Mouse (Mus musculus): ENCODE measurements around the gene Tmem156. TPM values are rescaled to one million over a fixed set of nuclear protein-coding genes. Genes with fewer than 3 reads are reported as not detected.
A peak's percentile ranks its signal among the peaks of the same experiment; 100 is the strongest.

Tmem156 gene
- total RNA-seq, 2 experiments from 2014 or later: 0.40 to 0.69 TPM

DNA sequence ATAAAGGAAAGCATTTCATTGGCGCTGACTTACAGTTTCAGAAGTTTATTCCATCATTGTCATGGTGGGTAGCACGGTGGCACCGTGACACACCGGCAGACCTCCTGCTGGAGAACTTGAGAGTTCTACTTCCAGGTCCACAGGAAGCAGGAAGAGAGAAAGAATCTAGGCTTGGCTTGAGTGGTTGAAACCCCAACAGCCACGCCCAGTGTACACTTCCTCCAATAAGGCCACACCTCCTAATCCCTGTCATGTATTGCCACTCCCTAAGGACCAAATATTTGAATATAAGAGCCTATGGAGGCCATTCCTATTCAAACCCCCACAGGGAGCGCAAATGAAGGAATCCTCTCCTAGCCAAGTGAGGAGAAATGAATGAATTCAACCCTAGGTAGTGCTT, 34.3 kb downstream of the Tmem156 start:
- DNase-seq (ENCODE audit: extremely low spot score in 1 of 2, low spot score in 1 of 2): no peak

DNA sequence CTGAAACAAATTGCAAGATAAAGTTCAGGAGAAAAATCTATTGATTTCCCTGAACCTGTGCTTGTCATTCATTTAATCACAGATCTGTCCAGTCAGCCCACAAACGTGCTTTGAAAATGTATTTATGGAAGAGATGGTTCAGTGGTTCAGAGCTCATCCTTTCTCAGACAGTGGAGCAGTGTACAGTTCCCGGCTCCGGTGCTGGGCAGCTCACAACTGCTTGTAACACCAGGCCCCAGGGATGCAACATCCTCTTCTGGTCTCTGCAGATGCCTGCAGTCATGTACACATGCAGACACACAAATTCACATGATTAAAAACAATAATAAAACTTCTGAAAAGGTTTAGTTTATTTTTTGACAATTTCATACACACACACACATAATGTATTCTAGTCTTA, 40.4 kb downstream of the Tmem156 start:
- DNase-seq (ENCODE audit: extremely low spot score in 1 of 2, low spot score in 1 of 2): no peak

DNA sequence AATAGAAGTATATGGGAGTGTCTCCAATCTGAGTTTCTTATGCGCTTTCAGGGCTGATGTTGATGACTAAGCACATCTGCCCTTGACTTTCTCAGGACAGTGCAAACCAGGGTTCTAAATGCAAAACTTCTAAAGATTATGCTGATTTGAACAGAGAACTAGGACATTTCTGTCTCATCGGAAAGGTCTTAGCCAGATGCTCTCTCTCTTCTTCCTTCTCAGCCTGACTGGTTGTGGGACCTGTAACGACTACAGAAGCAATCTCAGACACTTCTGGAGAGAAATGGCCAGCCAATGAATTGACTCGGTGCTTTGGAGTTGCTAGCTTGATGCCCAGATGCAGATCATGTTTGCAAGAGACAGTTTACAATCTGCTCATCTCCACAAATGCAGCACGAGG, 42.1 kb downstream of the Tmem156 start:
- no peak for DNase-seq (ENCODE audit: extremely low spot score in 1 of 2, low spot score in 1 of 2)

- DNase-seq (ENCODE audit: extremely low spot score in 1 of 2, low spot score in 1 of 2): no peak
Observed at GRCm38 (mm10) chr5:65047285-65047855, 44.6 kb downstream of the Tmem156 start.

- DNase-seq (ENCODE audit: extremely low spot score in 1 of 2, low spot score in 1 of 2): no peak
Observed at GRCm38 (mm10) chr5:65046442-65047284, 45.3 kb downstream of the Tmem156 start.

DNA sequence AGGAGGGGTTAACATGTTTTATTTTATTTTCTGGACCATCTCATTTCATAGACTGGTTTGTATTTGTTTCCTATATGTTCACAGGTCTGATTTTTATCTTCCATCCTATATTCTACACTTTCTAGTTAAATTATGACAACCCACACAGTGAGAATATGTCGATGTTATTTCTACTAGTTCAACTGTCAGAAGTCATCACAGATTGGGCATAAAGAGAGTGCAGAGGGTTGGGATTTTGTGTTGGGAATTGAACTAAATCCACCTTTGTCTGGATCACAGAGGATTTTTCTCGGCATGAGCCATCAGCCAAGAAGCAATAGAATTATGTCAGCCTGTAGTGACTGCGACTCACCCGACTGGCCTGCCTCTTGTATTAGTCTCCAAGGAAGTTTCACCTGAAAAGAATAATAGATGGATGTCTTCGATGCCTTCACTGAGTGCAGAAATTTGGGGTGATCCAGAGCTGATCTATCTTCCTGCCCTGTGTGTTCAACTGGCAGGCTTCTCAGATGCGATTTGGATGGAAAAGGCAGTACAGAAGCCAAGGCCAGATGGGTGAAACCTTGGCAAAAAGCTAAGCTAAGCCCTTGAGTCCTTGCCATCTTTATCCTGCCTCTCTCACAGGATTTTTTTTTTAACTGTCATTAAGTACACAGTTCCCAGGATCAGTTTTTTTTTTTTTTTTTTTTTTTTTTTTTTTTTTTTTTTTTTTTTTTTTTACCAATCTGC, 46.1 kb downstream of the Tmem156 start:
- no peak for DNase-seq (ENCODE audit: extremely low spot score in 1 of 2, low spot score in 1 of 2)

GRCm38 (mm10) chr5:65043407-65043895, 48.5 kb downstream of the Tmem156 start:
- no peak for DNase-seq (ENCODE audit: extremely low spot score in 1 of 2, low spot score in 1 of 2)

DNA sequence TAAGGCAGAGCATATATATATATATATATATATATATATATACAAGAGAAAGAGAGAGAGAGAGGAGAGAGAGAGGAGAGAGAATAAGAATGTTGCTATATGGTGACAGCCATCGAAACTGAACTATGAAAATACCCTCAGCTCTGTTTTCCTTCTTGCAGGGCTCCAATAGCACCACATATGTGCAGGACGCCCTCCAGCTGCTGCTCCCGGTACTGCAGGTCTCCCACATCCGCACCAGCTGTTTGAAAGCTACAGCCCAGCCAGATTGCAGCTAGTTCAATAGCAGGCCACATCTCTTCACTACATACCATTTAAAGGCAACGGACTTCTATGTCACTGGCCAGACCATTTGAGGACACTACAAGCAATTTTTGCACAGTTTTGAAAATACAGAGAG, 51.5 kb downstream of the Tmem156 start:
- DNase-seq (ENCODE audit: extremely low spot score in 1 of 2, low spot score in 1 of 2): peak in 1 of 2 experiments; percentile 25

- DNase-seq (ENCODE audit: extremely low spot score in 1 of 2, low spot score in 1 of 2): no peak
Observed at GRCm38 (mm10) chr5:65038811-65039571, 52.9 kb downstream of the Tmem156 start.

DNA sequence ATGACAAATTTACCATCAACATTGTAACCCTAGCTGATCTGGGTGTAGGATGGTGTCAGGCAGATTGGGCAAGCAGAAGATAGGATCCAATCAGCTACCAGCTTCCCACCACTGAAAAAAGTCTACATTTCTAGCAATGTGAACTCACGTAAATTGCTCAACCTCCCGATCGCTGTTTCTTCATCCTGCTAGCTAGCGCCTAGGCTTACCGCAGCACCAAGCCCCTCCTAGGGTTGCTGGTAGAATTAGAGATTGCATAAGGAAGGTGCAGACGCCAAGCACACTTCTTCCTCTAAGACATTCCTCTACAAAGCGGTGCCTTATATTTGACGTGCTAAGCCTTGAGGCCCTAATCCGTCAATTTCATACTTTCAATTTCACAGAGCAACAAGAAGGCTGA, 53.6 kb downstream of the Tmem156 start:
- DNase-seq (ENCODE audit: extremely low spot score in 1 of 2, low spot score in 1 of 2): no peak

DNA sequence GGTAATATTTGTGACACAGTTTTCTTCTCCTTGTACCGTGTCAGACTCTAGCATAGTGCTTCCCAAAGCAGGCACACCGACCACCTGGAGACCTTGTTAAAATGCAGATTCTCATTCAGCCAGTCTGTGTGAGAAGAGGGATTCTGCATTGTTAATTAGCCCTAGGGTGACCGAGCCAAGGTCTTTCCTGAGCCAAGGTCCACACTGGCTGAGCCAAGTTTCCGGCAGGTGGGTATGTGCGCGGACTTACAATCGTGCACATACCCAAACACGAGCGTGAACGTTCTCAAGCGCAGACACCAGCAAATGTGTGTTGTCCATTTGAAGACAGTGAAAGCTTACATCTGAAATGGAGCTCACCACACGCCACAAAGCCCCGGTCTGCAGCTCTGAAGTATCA, 55.3 kb downstream of the Tmem156 start:
- peak in 1 of 2 experiments; percentile 26 for DNase-seq (ENCODE audit: extremely low spot score in 1 of 2, low spot score in 1 of 2)

DNA sequence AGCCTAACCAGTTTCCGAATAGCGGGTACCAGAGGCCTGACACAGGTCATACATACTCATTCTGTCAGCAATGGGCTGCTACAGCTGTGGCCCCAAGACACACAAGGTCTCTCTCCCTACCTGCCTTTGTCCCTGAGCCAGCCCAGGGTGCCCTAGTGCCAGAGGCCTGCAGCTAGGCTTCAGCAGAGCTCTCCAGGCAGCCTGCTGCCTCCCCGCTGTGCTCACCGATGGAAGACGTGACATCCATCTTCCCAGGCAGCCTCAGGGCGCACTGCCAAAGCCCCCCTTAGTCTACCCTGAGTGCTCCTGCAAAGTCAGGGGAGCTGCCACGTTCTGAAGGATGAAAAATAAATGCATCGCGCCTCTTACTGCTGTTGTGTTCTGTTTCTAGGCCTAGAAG, 63.9 kb downstream of the Tmem156 start:
- no peak for DNase-seq (ENCODE audit: extremely low spot score in 1 of 2, low spot score in 1 of 2)

DNA sequence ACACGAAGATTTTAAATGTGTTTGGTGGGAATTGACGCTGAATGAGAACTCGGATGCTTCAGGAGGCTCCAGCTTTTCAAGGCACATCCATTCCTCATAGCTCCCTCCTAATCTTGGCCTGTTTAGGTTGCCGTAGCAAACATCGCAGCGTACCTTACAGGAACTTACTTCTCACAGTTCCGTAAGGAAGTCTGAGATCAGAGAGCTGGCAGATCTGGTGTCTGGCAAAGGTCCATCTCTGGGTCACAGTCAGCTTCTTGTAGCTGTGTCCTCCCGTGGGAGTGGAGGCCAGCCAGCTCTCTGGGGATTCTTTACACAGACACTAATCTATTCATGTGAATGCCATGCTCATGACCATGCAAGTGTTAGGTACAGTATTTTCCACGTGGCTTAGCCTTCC, 65.2 kb downstream of the Tmem156 start:
- no peak for DNase-seq (ENCODE audit: extremely low spot score in 1 of 2, low spot score in 1 of 2)

DNA sequence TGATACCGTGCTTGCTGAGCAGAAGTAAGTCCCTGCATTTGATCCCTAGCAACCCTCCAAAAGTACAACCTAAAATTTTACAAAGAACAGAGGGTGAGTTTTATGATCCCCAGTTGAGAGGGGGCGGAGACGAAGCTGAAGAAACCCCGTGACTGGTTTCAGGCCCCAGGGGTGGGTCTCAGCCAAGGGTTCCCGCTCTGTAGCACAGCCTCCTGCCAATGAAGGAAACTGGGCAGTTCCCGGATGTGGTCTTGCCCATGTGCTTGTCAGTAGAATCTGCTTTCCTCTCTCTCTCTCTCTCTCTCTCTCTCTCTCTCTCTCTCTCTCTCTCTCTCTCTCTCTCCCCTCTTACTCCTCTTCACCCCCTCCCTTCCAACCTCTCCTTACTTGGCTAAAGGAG, 66.0 kb downstream of the Tmem156 start:
- no peak for DNase-seq (ENCODE audit: extremely low spot score in 1 of 2, low spot score in 1 of 2)

- no peak for DNase-seq (ENCODE audit: extremely low spot score in 1 of 2, low spot score in 1 of 2)
Observed at GRCm38 (mm10) chr5:65024641-65025040, 67.3 kb downstream of the Tmem156 start.

GRCm38 (mm10) chr5:65022006-65022405, 69.9 kb downstream of the Tmem156 start:
- no peak for DNase-seq (ENCODE audit: extremely low spot score in 1 of 2, low spot score in 1 of 2)

- DNase-seq (ENCODE audit: extremely low spot score in 1 of 2, low spot score in 1 of 2): no peak
Observed at GRCm38 (mm10) chr5:65019823-65020222, 72.1 kb downstream of the Tmem156 start.

DNA sequence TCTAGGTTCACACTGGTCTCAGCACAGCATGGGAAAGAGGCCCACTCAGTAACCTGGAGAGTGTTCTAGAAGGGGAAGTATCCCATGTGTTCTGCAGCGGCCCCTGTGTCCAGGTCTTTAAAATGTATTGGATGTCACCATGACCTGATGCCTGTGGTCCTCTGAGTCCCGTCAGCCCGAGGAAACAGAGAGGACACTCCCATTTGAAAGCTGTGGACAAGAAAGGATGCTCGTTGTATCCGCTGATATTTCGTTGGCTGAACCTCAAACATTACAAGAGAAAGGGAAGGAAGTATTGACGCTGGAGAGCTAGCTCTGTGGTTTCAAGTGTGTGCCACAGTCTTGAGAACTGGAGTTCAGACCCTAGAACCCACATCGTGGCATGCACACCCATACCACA, 72.8 kb downstream of the Tmem156 start:
- DNase-seq (ENCODE audit: extremely low spot score in 1 of 2, low spot score in 1 of 2): no peak

GRCm38 (mm10) chr5:65015508-65015907, 76.4 kb downstream of the Tmem156 start:
- no peak for DNase-seq (ENCODE audit: extremely low spot score in 1 of 2, low spot score in 1 of 2)

GRCm38 (mm10) chr5:65011901-65012573, 79.9 kb downstream of the Tmem156 start:
- DNase-seq (ENCODE audit: extremely low spot score in 1 of 2, low spot score in 1 of 2): no peak
